Mouse (Mus musculus) thymus, adult 2 months (tissue): ENCODE measurements at regions not wholly inside any gene's neighbourhood (a gene's known extent, or its start where the extent isn't known, plus 50 kb on each side); places are given as distances from the start of the nearest gene placed in this dataset.

Source experiments
- DNase-seq: peaks from one replicate; pipeline ENCODE4 v3.0.0; 2021
- H3K27ac ChIP-seq: fragments of 200-500 bp; 2 replicates; pipeline ENCODE4 v1.5.1; 2012; ENCODE audit warnings: low read length, control low read depth; ENCODE audit not compliant: control insufficient read depth, insufficient read depth
- H3K27me3 ChIP-seq: fragments of 200-500 bp; 2 replicates; pipeline ENCODE4 v1.6.1; 2012; ENCODE audit warnings: mild to moderate bottlenecking, low read length, moderate library complexity, mixed read lengths; ENCODE audit not compliant: control insufficient read depth, insufficient read depth
- H3K36me3 ChIP-seq: fragments of 200-500 bp; 2 replicates; pipeline ENCODE4 v1.6.1; 2012; ENCODE audit warnings: mild to moderate bottlenecking, low read length, moderate library complexity; ENCODE audit not compliant: control insufficient read depth, insufficient read depth
- H3K4me1 ChIP-seq: fragments of 200-500 bp; replicated peaks from 2 replicates; pipeline ENCODE4 v1.6.1; 2012; ENCODE audit warnings: low read length; ENCODE audit not compliant: control insufficient read depth, insufficient read depth
- H3K4me3 ChIP-seq: fragments of 200-500 bp; 2 replicates; pipeline ENCODE4 v1.5.1; 2012; ENCODE audit warnings: mild to moderate bottlenecking, low read length, control low read depth, moderate library complexity; ENCODE audit not compliant: control insufficient read depth, insufficient read depth
- CTCF ChIP-seq: fragments of 200-500 bp; IDR thresholded peaks from 2 replicates; pipeline ENCODE4 v1.5.1; 2012; ENCODE audit warnings: mild to moderate bottlenecking, control low read depth, low read length, moderate library complexity, borderline replicate concordance; ENCODE audit not compliant: control insufficient read depth, poor library complexity, insufficient read depth; ENCODE audit errors: extremely low read depth
- POLR2A ChIP-seq: fragments of 200-500 bp; IDR thresholded peaks from 2 replicates; pipeline ENCODE4 v1.6.1; 2012; ENCODE audit warnings: mild to moderate bottlenecking, low read length, control low read depth, moderate library complexity; ENCODE audit not compliant: control insufficient read depth, poor library complexity, insufficient read depth; ENCODE audit errors: extremely low read depth
- WGBS: fragments of 180-500 bp; shearing (Covaris S2); methylation state at CpG from one replicate; pipeline ENCODE4 v1.1.7; 2018; 5-methylcytosine and 5-hydroxymethylcytosine counted together

GRCm38 (mm10) chr14:58783201-58783600, 359.5 kb downstream of the 1700129C05Rik start:
- WGBS: 69% methylated on average over 1 of the region's 1 CpGs
- Histone ChIP-seq H3K27me3 (no peaks in the 10 kb centered on the region), H3K27ac (no peak overlapping the region), H3K4me1 (no peaks in the 10 kb centered on the region), H3K4me3 (no peak overlapping the region), H3K36me3 (no peaks in the 10 kb centered on the region)
- DNase-seq: no peak
- TF ChIP-seq POLR2A (no peak), CTCF (no peak)

- Histone ChIP-seq H3K27ac (no peak overlapping the region), H3K4me3 (no peak overlapping the region), H3K36me3 (no peaks in the 10 kb centered on the region), H3K4me1 (no peaks in the 10 kb centered on the region), H3K27me3 (no peaks in the 10 kb centered on the region)
- WGBS: 90% methylated on average over 4 of the region's 4 CpGs
- TF ChIP-seq CTCF (no peak), POLR2A (no peak)
- no peak for DNase-seq
Measured at GRCm38 (mm10) chr14:58780306-58780705, 362.4 kb downstream of the 1700129C05Rik start.

DNA sequence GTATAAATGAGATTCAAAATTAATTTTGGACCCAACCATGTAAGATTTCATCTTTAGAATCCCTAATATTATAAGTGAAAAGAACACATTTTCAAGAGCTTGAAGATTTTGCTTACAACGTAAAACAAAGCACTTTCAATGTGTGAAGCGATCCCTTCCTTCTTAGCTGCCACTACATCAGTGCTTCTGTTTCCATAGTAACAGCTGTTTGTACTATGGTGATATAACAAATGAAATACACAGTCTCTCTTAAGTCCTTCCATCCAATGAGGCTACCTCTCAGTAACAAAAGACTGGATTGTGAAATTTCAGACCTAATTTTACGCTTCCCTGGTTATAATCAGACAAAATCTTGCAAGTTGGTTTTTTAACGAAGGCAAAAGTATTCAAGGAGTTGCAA, 364.0 kb downstream of the 1700129C05Rik start:
- no peaks in the 10 kb centered on the region for H3K27me3 ChIP-seq
- H3K4me3 ChIP-seq: no peak overlapping the region
- 91% methylated on average over 4 of the region's 4 CpGs for WGBS
- TF ChIP-seq POLR2A (no peak), CTCF (no peak)
- no peak for DNase-seq
- no peaks in the 10 kb centered on the region for H3K36me3 ChIP-seq
- H3K4me1 ChIP-seq: no peaks in the 10 kb centered on the region
- no peak overlapping the region for H3K27ac ChIP-seq

DNA sequence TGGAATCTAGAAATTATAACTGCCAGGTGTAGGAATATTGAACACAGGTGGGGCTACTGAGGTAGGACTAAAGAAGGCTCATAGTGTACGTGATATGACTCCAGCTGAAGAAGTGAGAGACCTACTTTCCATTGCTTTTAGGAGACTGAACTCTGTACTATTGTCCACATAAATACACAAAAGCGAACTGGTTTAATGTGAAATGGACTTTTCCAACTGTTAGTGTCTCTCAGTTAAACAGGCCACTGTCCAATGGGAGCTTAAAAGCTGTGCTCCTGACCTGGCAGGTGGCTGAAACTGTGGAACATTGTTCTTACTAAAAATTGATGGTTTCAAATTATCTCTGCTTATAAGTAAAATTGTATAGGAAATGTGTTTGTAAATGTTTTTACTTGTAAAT, 381.4 kb downstream of the 1700129C05Rik start:
- Histone ChIP-seq H3K36me3 (no peaks in the 10 kb centered on the region), H3K4me3 (no peak overlapping the region), H3K27ac (no peak overlapping the region), H3K27me3 (no peaks in the 10 kb centered on the region), H3K4me1 (no peaks in the 10 kb centered on the region)
- DNase-seq: no peak
- WGBS: 92% methylated on average over 2 of the region's 2 CpGs
- TF ChIP-seq POLR2A (no peak), CTCF (no peak)

DNA sequence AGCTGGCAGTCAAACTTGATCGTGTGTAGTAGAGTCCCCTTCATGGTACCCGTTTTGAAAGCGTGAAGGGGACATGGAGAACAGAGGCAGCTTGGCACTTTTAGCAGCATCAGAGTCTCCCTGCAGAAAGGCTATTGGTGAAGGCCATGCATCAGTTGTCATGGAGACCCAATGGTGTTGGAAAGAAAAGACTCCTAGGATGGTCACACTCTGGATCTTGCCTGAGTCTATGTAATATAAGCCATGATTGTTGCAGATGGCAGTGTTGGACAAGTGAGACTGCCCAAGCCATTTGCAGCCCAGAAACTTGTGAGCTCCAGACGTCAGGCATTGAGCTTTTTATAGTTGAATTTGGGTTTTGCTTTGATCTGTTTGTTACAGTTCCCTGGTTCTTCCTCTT, 382.9 kb downstream of the 1700129C05Rik start:
- Histone ChIP-seq H3K27ac (no peak overlapping the region), H3K36me3 (no peaks in the 10 kb centered on the region), H3K4me3 (no peak overlapping the region), H3K4me1 (no peaks in the 10 kb centered on the region), H3K27me3 (no peaks in the 10 kb centered on the region)
- TF ChIP-seq POLR2A: no peak
- no peak for TF ChIP-seq CTCF
- no peak for DNase-seq
- 90% methylated on average over 4 of the region's 4 CpGs for WGBS

DNA sequence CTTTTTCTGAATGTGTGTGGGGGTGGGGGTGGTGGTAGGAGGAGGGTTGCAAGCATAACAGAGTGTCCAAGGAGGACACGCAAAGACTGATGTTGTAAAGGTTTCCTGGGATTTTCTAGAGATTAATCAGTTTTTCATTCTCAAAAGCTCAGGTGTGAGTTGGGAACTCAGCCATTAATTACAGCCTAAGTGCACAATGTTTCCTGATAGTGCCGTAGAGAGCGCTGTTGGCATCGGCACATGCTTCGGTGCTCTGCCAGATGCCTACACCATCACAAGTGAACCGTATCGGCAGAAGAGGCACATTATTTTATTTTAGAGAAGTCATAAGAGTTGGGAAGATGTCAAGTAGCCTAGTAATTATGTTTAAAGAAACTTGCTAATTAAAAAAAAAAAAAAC, 388.9 kb downstream of the 1700129C05Rik start:
- DNase-seq: no peak
- no peaks in the 10 kb centered on the region for H3K27me3 ChIP-seq
- no peak overlapping the region for H3K4me3 ChIP-seq
- no peak overlapping the region for H3K27ac ChIP-seq
- no peaks in the 10 kb centered on the region for H3K36me3 ChIP-seq
- H3K4me1 ChIP-seq: no peaks in the 10 kb centered on the region
- no peak for TF ChIP-seq POLR2A
- no peak for TF ChIP-seq CTCF
- 95% methylated on average over 7 of the region's 7 CpGs for WGBS

DNA sequence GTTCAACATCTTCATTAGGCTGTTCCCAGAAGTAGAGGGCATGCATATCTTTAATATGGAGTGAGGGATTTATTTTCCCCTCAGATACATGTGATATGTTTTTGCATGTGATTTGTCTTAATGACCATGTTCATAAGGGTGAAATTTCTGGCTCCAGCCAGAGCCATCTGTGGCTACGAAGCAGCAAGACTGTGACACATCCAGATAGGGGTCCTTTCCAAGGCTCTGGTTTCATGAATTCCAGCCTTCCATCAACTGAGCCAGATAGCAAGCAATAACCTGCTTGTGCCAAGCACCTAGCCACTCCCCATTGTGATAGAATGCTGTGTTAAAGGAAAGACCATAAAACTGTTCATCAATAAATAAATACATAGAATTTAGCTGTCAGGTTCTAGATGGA, 389.6 kb downstream of the 1700129C05Rik start:
- no peak for DNase-seq
- 82% methylated on average over 1 of the region's 1 CpGs for WGBS
- Histone ChIP-seq H3K4me3 (no peak overlapping the region), H3K4me1 (no peaks in the 10 kb centered on the region), H3K27ac (no peak overlapping the region), H3K36me3 (no peaks in the 10 kb centered on the region), H3K27me3 (no peaks in the 10 kb centered on the region)
- TF ChIP-seq POLR2A: no peak

- H3K4me1 ChIP-seq: no peaks in the 10 kb centered on the region
- H3K4me3 ChIP-seq: no peak overlapping the region
- no peaks in the 10 kb centered on the region for H3K36me3 ChIP-seq
- DNase-seq: no peak
- no peak for TF ChIP-seq CTCF
- TF ChIP-seq POLR2A: no peak
- no peak overlapping the region for H3K27ac ChIP-seq
- no peaks in the 10 kb centered on the region for H3K27me3 ChIP-seq
- WGBS: 84% methylated on average over 1 of the region's 1 CpGs
Measured at GRCm38 (mm10) chr14:58726418-58726817, 416.3 kb downstream of the 1700129C05Rik start.
